In genomic region chr8:87747582-87747981, GRCm38 (mm10) we compare ENCODE assay signal across 8 mouse cellular contexts.
DNase-seq lines count a peak whose midpoint lies in the region; ATAC-seq and TF ChIP-seq lines count a peak whose summit lies in the region.

No protein-coding gene starts in this region.

- H3K4me1 ChIP-seq in liver, embryonic 14.5 days (replicated peaks; ENCODE audit: control insufficient read depth in 2 of 2, insufficient read depth in 2 of 2, low read length in 1 of 2): no peaks in the 10 kb centered on the region
- H3K4me1 ChIP-seq in liver, embryonic 11.5 days (replicated peaks; ENCODE audit: control insufficient read depth, insufficient read depth, low read length): no peaks in the 10 kb centered on the region
- H3K4me1 ChIP-seq in embryonic facial prominence, embryonic 13.5 days: peaks cover 61% of the 10 kb centered on the region

- no peaks in the 10 kb centered on the region for H3K27me3 ChIP-seq in liver, embryonic 14.5 days (ENCODE audit: control insufficient read depth, insufficient read depth, low read length)
- no peaks in the 10 kb centered on the region for H3K27me3 ChIP-seq in liver, embryonic 11.5 days (replicated peaks; ENCODE audit: control insufficient read depth, insufficient read depth, low read length)
- H3K27me3 ChIP-seq in embryonic facial prominence, embryonic 13.5 days: no peaks in the 10 kb centered on the region

- intact Hi-C loops in heart, postnatal 25 days (cut with DNase I): loop anchor here (5.0 kb wide), 1 partner anchor 150 kb away; no protein-coding TSS in a partner anchor

- H3K9ac ChIP-seq in liver, embryonic 14.5 days (replicated peaks): no peak overlapping the region
- no peak overlapping the region for H3K9ac ChIP-seq in liver, embryonic 11.5 days (ENCODE audit: low read depth, low read length)
- H3K9ac ChIP-seq in embryonic facial prominence, embryonic 13.5 days: no peak overlapping the region

- no peaks in the 10 kb centered on the region for H3K9me3 ChIP-seq in liver, embryonic 14.5 days (ENCODE audit: control insufficient read depth, low read length)
- no peaks in the 10 kb centered on the region for H3K9me3 ChIP-seq in liver, embryonic 11.5 days (ENCODE audit: control insufficient read depth, low read length)
- no peaks in the 10 kb centered on the region for H3K9me3 ChIP-seq in embryonic facial prominence, embryonic 13.5 days

- H3K36me3 ChIP-seq in liver, embryonic 14.5 days (replicated peaks; ENCODE audit: control insufficient read depth, insufficient read depth, low read depth): no peaks in the 10 kb centered on the region
- H3K36me3 ChIP-seq in liver, embryonic 11.5 days (ENCODE audit: control insufficient read depth, insufficient read depth, low read length): no peaks in the 10 kb centered on the region
- H3K36me3 ChIP-seq in embryonic facial prominence, embryonic 13.5 days: no peaks in the 10 kb centered on the region; the same call in 1 of the 2 replicates

- 0 out of 2 replicates have a peak, but pooled peaks have one; percentile 21 for TF ChIP-seq CTCF in liver, embryonic 14.5 days (IDR thresholded peaks at IDR 0.05; ENCODE audit: low read depth)

- H3K27ac ChIP-seq in liver, embryonic 14.5 days: no peak overlapping the region
- H3K27ac ChIP-seq in liver, embryonic 11.5 days (ENCODE audit: low read depth, low read length): no peak overlapping the region
- peak overlapping the region; percentile 39; the same call in 1 of the 2 replicates for H3K27ac ChIP-seq in embryonic facial prominence, embryonic 13.5 days

- no peak overlapping the region for H3K4me2 ChIP-seq in liver, embryonic 14.5 days (ENCODE audit: low read depth)
- no peak overlapping the region for H3K4me2 ChIP-seq in liver, embryonic 11.5 days
- H3K4me2 ChIP-seq in embryonic facial prominence, embryonic 13.5 days: no peak overlapping the region

- no peak for TF ChIP-seq EP300 in liver, embryonic 14.5 days (IDR thresholded peaks at IDR 0.05; ENCODE audit: low read depth)

- no peak for DNase-seq in liver, embryonic 14.5 days (ENCODE audit: low read depth in 3 of 3, low spot score in 3 of 3)
- no peak for DNase-seq in liver, embryonic 11.5 days (ENCODE audit: low spot score)
- peak; percentile 12 for DNase-seq in heart, postnatal 25 days (ENCODE audit: low spot score)
- peak; percentile 3 for DNase-seq in lung, postnatal 25 days (ENCODE audit: low spot score)
- peak; percentile 69 for DNase-seq in urinary bladder, postnatal 4 days (ENCODE audit: low spot score in 2 of 2)
- DNase-seq in spleen, adult 18-20 months: no peak
- DNase-seq in layer of hippocampus, adult 18-20 months (ENCODE audit: low spot score in 2 of 2): no peak

- H3K4me3 ChIP-seq in liver, embryonic 14.5 days (ENCODE audit: insufficient read depth in 1 of 2, low read depth in 2 of 2, low read length in 2 of 2): no peak overlapping the region
- no peak overlapping the region for H3K4me3 ChIP-seq in liver, embryonic 11.5 days (ENCODE audit: low read depth, low read length)
- no peak overlapping the region for H3K4me3 ChIP-seq in embryonic facial prominence, embryonic 13.5 days

- ATAC-seq in liver, embryonic 14.5 days (ENCODE audit: insufficient read depth): no peak
- no peak for ATAC-seq in liver, embryonic 11.5 days (replicated peaks; ENCODE audit: low FRiP score)
- no peak for ATAC-seq in embryonic facial prominence, embryonic 13.5 days (ENCODE audit: insufficient number of reproducible peaks, insufficient read depth, low FRiP score, low TSS enrichment, low read depth)

- 39% methylated on average over 8 of the region's 8 CpGs for WGBS in liver, embryonic 14.5 days (ENCODE audit: insufficient replicate concordance)
- WGBS in liver, embryonic 11.5 days: 44% methylated on average over 8 of the region's 8 CpGs
- WGBS in embryonic facial prominence, embryonic 13.5 days: 32% methylated on average over 8 of the region's 8 CpGs

Comparison
In these comparisons a context has a peak if more than half of its experiments do, and no peak if none do; other contexts are left out.
1. DNase-seq: peak in heart, postnatal 25 days (single experiment), lung, postnatal 25 days (single experiment) and urinary bladder, postnatal 4 days (2 of 2); none in liver, embryonic 14.5 days (0 of 3), liver, embryonic 11.5 days (single experiment), spleen, adult 18-20 months (0 of 2) and layer of hippocampus, adult 18-20 months (0 of 2).